Mouse (Mus musculus) liver, embryonic 15.5 days (tissue): ENCODE results near the gene Tmem233. TPM values are rescaled to one million over a fixed set of nuclear protein-coding genes. Genes with fewer than 3 reads are reported as not detected.

Experiments
- ATAC-seq: fragments of 200-750 bp; cut with Nextera tagmentation; 2 replicates; pipeline ENCODE4 v1.8.0; 2017; ENCODE audit warnings: moderate number of reproducible peaks, mild to moderate bottlenecking, moderate library complexity; ENCODE audit not compliant: insufficient read depth
- H3K27ac ChIP-seq: fragments of 300-500 bp; sonication (generic); replicated peaks from 2 replicates; pipeline ENCODE4 v1.5.1; 2015; ENCODE audit warnings: mild to moderate bottlenecking, inconsistent platforms
- H3K27me3 ChIP-seq: fragments of 300-500 bp; sonication (generic); 2 replicates; pipeline ENCODE4 v1.6.1; 2015; ENCODE audit warnings: mild to moderate bottlenecking, inconsistent platforms
- H3K36me3 ChIP-seq: fragments of 300-500 bp; sonication (generic); replicated peaks from 2 replicates; pipeline ENCODE4 v1.6.1; 2015; ENCODE audit warnings: moderate library complexity, mild to moderate bottlenecking, inconsistent platforms
- H3K4me1 ChIP-seq: fragments of 300-500 bp; sonication (generic); replicated peaks from 2 replicates; pipeline ENCODE4 v1.6.1; 2015; ENCODE audit warnings: inconsistent platforms
- H3K4me2 ChIP-seq: fragments of 300-500 bp; sonication (generic); 2 replicates; pipeline ENCODE4 v1.6.1; 2015; ENCODE audit warnings: moderate library complexity, mild to moderate bottlenecking, inconsistent platforms
- H3K4me3 ChIP-seq: fragments of 300-500 bp; sonication (generic); replicated peaks from 2 replicates; pipeline ENCODE4 v1.5.1; 2015; ENCODE audit warnings: mild to moderate bottlenecking, inconsistent platforms
- H3K9ac ChIP-seq: fragments of 300-500 bp; sonication (generic); 2 replicates; pipeline ENCODE4 v1.6.1; 2015; ENCODE audit warnings: moderate library complexity, mild to moderate bottlenecking, inconsistent platforms
- H3K9me3 ChIP-seq: fragments of 300-500 bp; sonication (generic); replicated peaks from 2 replicates; pipeline ENCODE4 v1.6.1; 2016; ENCODE audit warnings: inconsistent platforms
- WGBS: fragments of 180-500 bp; shearing (Covaris S2); methylation state at CpG from one replicate; pipeline ENCODE4 v1.1.7; 2015; ENCODE audit warnings: mixed read lengths; ENCODE audit not compliant: insufficient replicate concordance; 5-methylcytosine and 5-hydroxymethylcytosine counted together
- polyA plus RNA-seq: library from polyadenylated mRNA; unstranded; fragments of >200 nt; fragmentation: Nextera tagmentation; extraction: Ambion mirVana; gene quantifications from 2 replicates; pipeline ENCODE4 v1.2.1, GENCODE M21; 2015

Tmem233 gene
- polyA plus RNA-seq, 1 experiment from 2014 or later: not detected

DNA sequence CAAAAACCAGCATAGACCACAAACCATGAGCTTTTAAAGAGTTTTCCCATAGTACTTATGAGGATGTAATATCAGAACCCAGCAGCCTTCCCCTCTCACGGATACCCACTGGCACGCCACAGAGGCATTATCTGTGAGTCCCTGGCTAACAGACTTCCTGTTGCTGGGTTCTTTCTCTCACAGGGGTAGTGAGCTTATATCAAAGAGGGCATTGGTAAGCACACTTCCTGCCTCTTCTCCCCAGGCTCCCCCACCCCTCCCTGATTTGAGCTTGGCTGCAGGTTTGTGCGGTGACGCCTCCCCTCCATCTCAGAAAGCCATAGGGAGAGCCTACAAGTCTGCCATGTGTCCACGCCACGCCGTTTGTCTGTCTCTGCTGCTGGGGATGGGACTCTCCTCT lies 54.0 kb downstream of the Tmem233 start:
- Histone ChIP-seq H3K4me3 (peak overlapping the region; percentile 9; the same call in 1 of the 2 replicates), H3K36me3 (no peaks in the 10 kb centered on the region), H3K4me1 (peaks cover 69% of the 10 kb centered on the region), H3K27ac (peak overlapping the region; percentile 98), H3K4me2 (peak overlapping the region; percentile 55), H3K27me3 (peaks cover 8% of the 10 kb centered on the region; the same call in 1 of the 2 replicates), H3K9ac (peak overlapping the region; percentile 29; the same call in 1 of the 2 replicates), H3K9me3 (no peaks in the 10 kb centered on the region)
- ATAC-seq: peak; percentile 16
- WGBS: 2% methylated on average over 7 of the region's 7 CpGs

DNA sequence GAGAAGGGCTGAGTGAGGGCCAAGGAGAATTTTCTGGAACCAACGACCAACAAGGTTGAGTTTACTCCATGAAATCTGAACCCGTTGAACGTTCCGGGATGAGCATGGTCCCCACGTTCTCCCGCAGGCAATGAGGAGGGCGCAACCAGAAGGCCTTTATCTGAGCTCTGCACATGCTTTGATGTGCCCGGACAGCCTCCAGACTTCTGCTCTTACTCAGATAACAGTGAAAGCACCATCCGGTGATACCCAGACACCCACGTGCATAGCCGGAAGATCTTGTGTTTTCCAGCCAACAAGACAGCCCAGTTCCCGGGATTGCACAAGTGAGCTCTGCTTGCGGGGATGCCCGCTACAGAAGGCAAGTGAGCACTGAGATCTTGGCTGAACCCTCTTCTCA lies 56.5 kb downstream of the Tmem233 start:
- peak overlapping the region; percentile 80 for H3K4me2 ChIP-seq
- ATAC-seq: peak; percentile 79
- H3K27ac ChIP-seq: peak overlapping the region; percentile 98
- peaks cover 4% of the 10 kb centered on the region; the same call in 1 of the 2 replicates for H3K27me3 ChIP-seq
- H3K9ac ChIP-seq: peak overlapping the region; percentile 49
- no peaks in the 10 kb centered on the region for H3K9me3 ChIP-seq
- peaks cover 82% of the 10 kb centered on the region for H3K4me1 ChIP-seq
- 18% methylated on average over 14 of the region's 14 CpGs for WGBS
- H3K36me3 ChIP-seq: peaks cover 9% of the 10 kb centered on the region
- peak overlapping the region; percentile 45 for H3K4me3 ChIP-seq

DNA sequence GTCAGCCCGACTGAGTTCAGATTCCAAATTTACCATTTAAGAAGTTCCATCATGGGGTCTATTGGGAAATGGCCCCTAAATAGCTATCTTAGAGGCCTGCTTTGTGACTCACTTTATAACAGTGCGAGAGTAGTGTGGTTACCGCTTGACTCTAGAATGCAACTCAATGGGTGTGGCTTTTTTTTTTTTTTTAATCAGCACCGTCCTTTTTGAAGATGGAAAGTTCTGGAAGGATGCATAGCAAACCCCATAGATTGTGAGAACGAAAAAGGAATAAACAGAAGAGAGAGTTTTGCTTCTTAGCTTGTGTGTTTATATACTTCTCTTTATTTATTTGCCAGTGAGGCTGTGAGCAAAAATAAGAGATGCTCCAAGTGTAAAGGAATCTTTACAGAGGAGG lies 56.9 kb downstream of the Tmem233 start:
- 24% methylated on average over 5 of the region's 5 CpGs for WGBS
- peak; percentile 17 for ATAC-seq
- Histone ChIP-seq H3K36me3 (peaks cover 14% of the 10 kb centered on the region), H3K4me1 (peaks cover 82% of the 10 kb centered on the region), H3K27ac (peak overlapping the region; percentile 98), H3K27me3 (peaks cover 4% of the 10 kb centered on the region; the same call in 1 of the 2 replicates), H3K9me3 (no peaks in the 10 kb centered on the region), H3K4me3 (peak overlapping the region; percentile 38), H3K4me2 (peak overlapping the region; percentile 80), H3K9ac (peak overlapping the region; percentile 45; the same call in 1 of the 2 replicates)

DNA sequence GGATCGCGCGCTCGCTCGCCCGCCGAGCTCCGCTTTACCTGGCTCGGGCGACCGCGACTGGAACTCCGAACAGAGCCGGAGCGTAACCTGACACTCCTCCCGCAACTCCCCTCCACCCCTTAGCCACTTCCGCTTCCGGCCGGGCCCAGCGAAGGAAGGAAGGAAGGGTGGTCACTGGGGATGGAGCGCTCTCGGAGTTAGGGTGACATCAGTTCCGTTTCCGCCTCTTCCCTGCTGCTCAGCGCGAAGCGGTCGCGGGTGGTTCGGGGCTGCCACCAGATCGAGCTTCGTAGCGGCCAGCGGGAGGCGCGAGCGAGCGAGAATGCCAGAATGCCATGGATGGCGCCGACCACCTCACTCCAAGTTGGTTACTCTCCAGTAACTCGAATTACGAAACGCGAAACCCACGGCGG lies 58.7 kb downstream of the Tmem233 start, which contains the start of gene Prkab1:
Gene Prkab1, minus strand, starts transcription at position 182 of the 413 bp plus-strand sequence.
- H3K27me3 ChIP-seq: no peaks in the 10 kb centered on the region
- no peaks in the 10 kb centered on the region for H3K9me3 ChIP-seq
- peak within 1 kb of the TSS; percentile 95 for H3K9ac ChIP-seq
- under 1% methylated on average over 46 of the region's 46 CpGs for WGBS
- H3K4me3 ChIP-seq: peak within 1 kb of the TSS; percentile 86
- peak within 1 kb of the TSS; percentile 80 for H3K4me2 ChIP-seq
- peak; percentile 78 for ATAC-seq
- H3K36me3 ChIP-seq: peaks cover 32% of the 10 kb centered on the region
- H3K4me1 ChIP-seq: peaks cover 83% of the 10 kb centered on the region
- H3K27ac ChIP-seq: peak within 1 kb of the TSS; percentile 98

DNA sequence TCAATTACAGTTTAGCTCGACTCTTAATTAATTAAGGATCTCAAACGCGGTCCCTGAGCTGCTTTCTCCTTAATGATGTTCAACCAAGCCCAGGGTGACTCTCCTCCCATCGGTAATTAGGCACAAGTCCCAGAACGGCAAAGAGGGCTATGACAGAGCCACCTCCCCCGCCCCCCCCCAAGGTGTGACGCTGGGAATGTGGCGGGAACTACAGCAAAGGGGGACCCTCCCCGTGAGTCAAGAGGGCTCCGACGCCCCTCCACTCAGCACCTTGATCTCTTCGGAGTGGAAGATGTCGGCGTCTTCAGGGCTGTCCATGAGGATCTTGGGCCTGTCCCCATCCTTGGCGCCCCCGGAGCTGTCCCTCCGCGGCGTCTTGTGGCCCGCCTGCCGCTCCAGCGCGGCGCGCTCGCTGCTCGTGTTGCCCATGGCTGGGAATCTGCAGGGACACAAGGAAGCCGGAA lies 59.2 kb downstream of the Tmem233 start:
- under 1% methylated on average over 28 of the region's 28 CpGs for WGBS
- Histone ChIP-seq H3K4me3 (peak overlapping the region; percentile 86), H3K27me3 (no peaks in the 10 kb centered on the region), H3K9me3 (no peaks in the 10 kb centered on the region), H3K9ac (peak overlapping the region; percentile 95), H3K36me3 (peaks cover 36% of the 10 kb centered on the region), H3K4me1 (peaks cover 83% of the 10 kb centered on the region), H3K4me2 (peak overlapping the region; percentile 80), H3K27ac (peak overlapping the region; percentile 98)
- peak; percentile 1 for ATAC-seq

DNA sequence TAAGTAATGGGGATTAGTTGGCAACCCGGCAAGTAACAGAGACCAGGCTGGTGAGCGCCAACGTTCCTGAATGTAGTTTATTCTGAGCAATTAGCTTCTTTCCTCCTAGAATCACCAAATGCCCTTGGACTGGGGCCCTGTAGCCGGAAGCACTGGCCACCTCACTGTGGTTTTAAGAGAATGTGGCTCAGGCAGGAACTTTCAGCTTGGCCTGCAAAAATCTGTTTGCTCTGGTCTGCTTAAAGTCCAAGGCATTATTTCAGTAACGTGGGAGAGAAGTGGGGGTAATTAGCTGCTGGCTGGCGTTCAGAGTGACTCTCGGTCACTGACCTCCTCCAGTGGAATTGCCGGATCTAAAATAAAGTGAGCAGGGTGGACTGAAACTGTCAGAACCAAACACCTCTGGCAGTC lies 59.8 kb downstream of the Tmem233 start:
- Histone ChIP-seq H3K9ac (peak overlapping the region; percentile 95), H3K4me2 (peak overlapping the region; percentile 80), H3K9me3 (no peaks in the 10 kb centered on the region), H3K27ac (peak overlapping the region; percentile 98), H3K36me3 (peaks cover 42% of the 10 kb centered on the region), H3K4me3 (peak overlapping the region; percentile 86), H3K27me3 (no peaks in the 10 kb centered on the region), H3K4me1 (peaks cover 83% of the 10 kb centered on the region)
- WGBS: 2% methylated on average over 8 of the region's 8 CpGs
- no peak for ATAC-seq

DNA sequence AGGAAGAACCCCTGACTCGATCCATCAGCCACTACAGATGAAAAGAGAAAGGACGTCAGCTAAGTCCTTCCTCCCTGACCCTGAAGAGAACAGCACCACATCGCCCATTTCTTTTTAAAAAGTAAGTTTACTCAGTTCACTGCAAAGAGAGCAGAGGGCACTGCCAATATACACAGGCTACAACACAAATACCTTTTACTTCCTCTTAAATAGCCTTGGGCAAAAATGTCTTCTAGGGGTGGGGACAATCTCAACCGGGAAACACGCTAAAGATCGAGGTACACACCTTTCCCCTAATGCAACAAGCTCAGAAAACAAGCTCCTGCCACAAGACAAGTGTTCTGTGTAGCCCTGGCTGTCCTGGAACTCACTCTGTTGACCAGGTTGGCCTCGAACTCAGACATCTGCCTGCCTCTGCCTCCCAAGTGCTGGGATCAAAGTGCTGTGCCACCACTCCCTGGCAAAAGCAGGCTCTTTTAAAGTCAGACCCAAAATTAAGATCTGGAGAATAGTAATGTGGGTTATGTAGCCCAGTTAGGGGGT lies 60.3 kb downstream of the Tmem233 start:
- Histone ChIP-seq H3K4me2 (peak overlapping the region; percentile 80), H3K9ac (peak overlapping the region; percentile 95), H3K27ac (peak overlapping the region; percentile 98), H3K4me3 (peak overlapping the region; percentile 86), H3K4me1 (peaks cover 80% of the 10 kb centered on the region), H3K9me3 (no peaks in the 10 kb centered on the region), H3K36me3 (peaks cover 48% of the 10 kb centered on the region), H3K27me3 (no peaks in the 10 kb centered on the region)
- WGBS: 20% methylated on average over 7 of the region's 7 CpGs
- no peak for ATAC-seq

DNA sequence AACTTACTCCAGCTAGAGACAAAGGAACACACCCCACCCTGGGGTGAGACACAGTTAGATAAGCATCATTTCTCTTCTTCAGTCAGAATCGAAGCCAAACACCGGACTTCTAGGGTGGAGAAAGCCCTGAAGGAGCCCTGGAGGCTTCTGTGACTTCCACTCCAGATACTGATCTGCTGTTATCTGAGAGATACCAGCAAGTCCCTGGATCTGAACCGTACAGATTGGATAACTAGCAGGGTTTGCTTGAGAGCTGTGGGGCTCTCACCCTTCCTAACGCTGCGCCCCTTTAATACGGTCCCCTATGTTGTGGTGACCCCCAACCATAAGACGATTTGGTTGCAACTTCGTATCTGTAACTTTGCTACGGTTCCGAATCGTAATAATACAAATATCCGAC lies 60.9 kb downstream of the Tmem233 start:
- Histone ChIP-seq H3K36me3 (peaks cover 54% of the 10 kb centered on the region), H3K9ac (peak overlapping the region; percentile 95)

DNA sequence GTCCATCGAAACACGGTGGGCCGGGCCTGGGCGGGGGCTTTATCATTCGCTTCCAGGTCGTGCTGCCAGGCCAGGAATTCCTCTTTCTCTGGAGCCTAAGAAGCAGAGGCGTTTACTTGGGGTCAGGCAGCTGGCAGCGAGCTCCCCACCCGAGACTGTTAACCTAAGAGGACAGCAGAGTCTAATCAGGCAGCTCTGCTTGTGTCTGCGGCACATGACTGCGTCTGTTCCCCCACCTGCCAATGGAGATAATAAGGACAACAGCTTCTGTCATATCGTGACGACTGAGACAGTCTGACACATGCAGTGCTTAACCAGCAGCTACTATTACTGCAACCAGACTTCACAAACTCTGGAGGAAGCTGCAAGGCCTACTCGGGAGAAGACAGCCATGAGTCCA lies 61.5 kb downstream of the Tmem233 start:
- Histone ChIP-seq H3K4me1 (peaks cover 78% of the 10 kb centered on the region), H3K27ac (peak overlapping the region; percentile 98), H3K27me3 (no peaks in the 10 kb centered on the region), H3K36me3 (peaks cover 59% of the 10 kb centered on the region), H3K9me3 (no peaks in the 10 kb centered on the region), H3K4me2 (peak overlapping the region; percentile 80), H3K4me3 (peak overlapping the region; percentile 86), H3K9ac (peak overlapping the region; percentile 95)
- 18% methylated on average over 14 of the region's 14 CpGs for WGBS
- ATAC-seq: peak; percentile 58

More for the DNA sequence above, 60.9 kb downstream of the Tmem233 start:
- WGBS: 49% methylated on average over 12 of the region's 12 CpGs
- peak; percentile 5 for ATAC-seq
- Histone ChIP-seq H3K4me2 (peak overlapping the region; percentile 80), H3K27me3 (no peaks in the 10 kb centered on the region), H3K27ac (peak overlapping the region; percentile 98), H3K4me3 (peak overlapping the region; percentile 86), H3K9me3 (no peaks in the 10 kb centered on the region), H3K4me1 (peaks cover 77% of the 10 kb centered on the region)

DNA sequence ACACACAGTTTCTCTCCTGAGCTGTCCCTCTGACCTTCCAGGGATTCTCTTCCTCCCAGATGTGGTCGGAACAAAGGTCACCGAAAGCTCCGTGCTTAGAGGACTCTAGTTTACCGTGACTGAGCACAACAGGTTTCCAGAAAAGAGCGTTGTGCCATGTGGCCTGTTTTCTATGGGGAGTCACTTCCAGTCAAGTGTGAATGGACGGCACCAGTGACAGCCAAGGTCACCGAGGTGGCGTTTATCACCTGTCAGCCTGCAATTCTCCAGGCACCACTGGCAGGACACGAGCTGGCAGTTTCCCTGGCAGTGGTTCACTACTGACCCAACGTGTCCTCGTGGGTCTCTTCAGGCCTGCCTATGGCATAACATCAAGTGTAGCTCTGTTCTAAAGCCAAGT lies 63.7 kb downstream of the Tmem233 start:
- Histone ChIP-seq H3K27me3 (no peaks in the 10 kb centered on the region), H3K27ac (peak overlapping the region; percentile 98), H3K4me1 (peaks cover 60% of the 10 kb centered on the region), H3K36me3 (peaks cover 81% of the 10 kb centered on the region), H3K4me2 (peak overlapping the region; percentile 16; the same call in 1 of the 2 replicates), H3K9ac (0 out of 2 replicates have a peak overlapping the region, but pooled peaks have one; percentile 7), H3K4me3 (no peak overlapping the region), H3K9me3 (no peaks in the 10 kb centered on the region)
- 73% methylated on average over 11 of the region's 11 CpGs for WGBS
- ATAC-seq: no peak

DNA sequence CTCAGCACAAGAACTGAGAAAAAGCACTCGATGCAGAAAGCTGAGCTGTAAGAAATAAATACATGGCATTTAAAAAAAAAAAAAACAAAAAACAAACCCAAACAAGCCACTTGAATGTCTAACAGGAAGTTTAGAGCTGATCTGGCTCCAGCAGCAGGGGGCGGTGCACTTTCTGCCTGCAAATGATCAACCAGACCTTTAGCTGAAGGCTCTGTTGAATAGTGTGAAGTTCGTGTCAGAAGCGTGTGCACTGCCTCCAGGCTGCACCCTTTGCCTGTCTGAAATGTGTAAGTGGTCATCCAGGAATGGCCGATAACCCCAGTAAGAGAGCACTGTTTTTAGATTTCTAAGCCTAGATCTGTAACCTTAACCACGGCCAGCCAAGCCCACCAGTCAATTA lies 64.3 kb downstream of the Tmem233 start:
- Histone ChIP-seq H3K27ac (peak overlapping the region; percentile 98), H3K9me3 (no peaks in the 10 kb centered on the region), H3K4me3 (no peak overlapping the region), H3K4me2 (no peak overlapping the region; the same call in 1 of the 2 replicates), H3K4me1 (peaks cover 66% of the 10 kb centered on the region), H3K27me3 (no peaks in the 10 kb centered on the region), H3K36me3 (peaks cover 87% of the 10 kb centered on the region), H3K9ac (no peak overlapping the region)
- 56% methylated on average over 6 of the region's 6 CpGs for WGBS
- ATAC-seq: no peak
